Mouse (Mus musculus): ENCODE results near the gene Timp2.

DNA sequence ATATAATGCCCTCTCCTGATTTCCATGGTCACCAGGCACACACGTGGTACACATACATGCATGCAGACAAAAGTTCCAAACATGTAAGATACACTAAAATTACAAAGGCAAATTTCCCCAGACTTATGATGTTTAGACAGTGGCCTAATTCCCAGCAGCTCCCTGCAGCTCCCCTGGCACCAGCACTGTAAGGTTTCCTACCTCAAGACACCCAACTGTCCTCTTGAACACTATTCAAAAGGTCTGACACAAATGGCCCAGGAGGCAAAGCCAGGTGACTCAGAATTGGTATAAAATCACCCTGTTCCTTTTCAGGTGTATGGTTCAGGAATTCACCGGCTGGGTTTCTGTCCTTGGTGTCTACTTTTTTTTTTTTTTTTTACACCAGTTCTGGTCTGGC is 47.6 kb upstream of the Timp2 start:
- no peak for TF ChIP-seq ZNF384 (IDR thresholded peaks at IDR 0.05; ENCODE audit: low read depth, low read length)
- no peak for TF ChIP-seq MAFK (IDR thresholded peaks at IDR 0.05; ENCODE audit: insufficient read depth, low read depth, low read length)
- TF ChIP-seq CHD2 (IDR thresholded peaks at IDR 0.05; ENCODE audit: low read depth, low read length) = no peak
- no peak for TF ChIP-seq HCFC1 (IDR thresholded peaks at IDR 0.05; ENCODE audit: borderline replicate concordance, insufficient read depth, low read length)
- TF ChIP-seq ZC3H11A (IDR thresholded peaks at IDR 0.05; ENCODE audit: borderline replicate concordance, low read depth, low read length) = no peak
